Mouse (Mus musculus) cortical plate, adult 2 months (tissue): ENCODE measurements around the gene Slain2. TPM values are rescaled to one million over a fixed set of nuclear protein-coding genes. Genes with fewer than 3 reads are reported as not detected.
"Not testable (repeated sequence)": the region's sequence is repeated elsewhere in the genome, so short reads cannot be mapped to it uniquely, and the experiment has no call there.

Experiments
- H3K27ac ChIP-seq: fragments of 200-500 bp; 2 replicates; pipeline ENCODE4 v1.5.1; 2012; ENCODE audit warnings: low read length, control low read depth, inconsistent platforms; ENCODE audit not compliant: insufficient read depth
- H3K4me1 ChIP-seq: fragments of 200-500 bp; 2 replicates; pipeline ENCODE4 v1.6.1; 2011; ENCODE audit warnings: low read length; ENCODE audit not compliant: control insufficient read depth, insufficient read depth
- H3K4me3 ChIP-seq: fragments of 200-500 bp; 2 replicates; pipeline ENCODE4 v1.5.1; 2011; ENCODE audit warnings: mild to moderate bottlenecking, low read length, control low read depth; ENCODE audit not compliant: insufficient read depth
- CTCF ChIP-seq: fragments of 200-500 bp; IDR thresholded peaks from 2 replicates; pipeline ENCODE4 v1.5.1; 2011; ENCODE audit warnings: mild to moderate bottlenecking, control low read depth, low read length; ENCODE audit not compliant: insufficient read depth; ENCODE audit errors: extremely low read depth
- POLR2A ChIP-seq: fragments of 200-500 bp; IDR thresholded peaks from 2 replicates; pipeline ENCODE4 v1.6.1; 2011; ENCODE audit warnings: mild to moderate bottlenecking, low read length, control low read depth; ENCODE audit not compliant: insufficient read depth; ENCODE audit errors: extremely low read depth
- polyA plus RNA-seq: library from polyadenylated mRNA; depleted of rRNA; stranded (reverse); fragments of >200 nt; gene quantifications from 2 replicates; pipeline ENCODE4 v1.2.3, GENCODE M21; 2012; rRNA removed

Gene Slain2
- polyA plus RNA-seq, 1 experiment, result 14.7 TPM

DNA sequence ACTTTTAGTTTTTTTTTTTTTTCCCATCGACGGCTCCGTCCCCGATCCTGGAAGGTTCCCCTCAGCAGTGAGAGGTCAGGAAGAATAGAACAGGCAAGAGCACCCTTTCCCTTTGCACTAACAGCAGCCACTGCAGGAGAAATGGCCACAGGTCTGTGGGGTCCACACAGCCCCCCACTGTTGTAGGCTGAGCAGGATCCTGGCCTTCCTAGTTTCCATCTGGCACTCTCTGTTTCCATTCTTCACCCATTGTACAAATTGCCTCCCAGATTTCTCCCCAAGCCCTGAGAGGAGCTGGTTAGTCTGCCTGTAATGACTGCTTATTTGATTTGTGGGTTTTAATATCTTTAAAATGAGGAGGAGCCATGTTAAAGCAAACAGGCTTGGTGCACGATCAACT is 89.9 kb downstream of the Slain2 start:
- H3K27ac ChIP-seq, result no peak overlapping the region
- H3K4me1 ChIP-seq, result no peaks in the 10 kb centered on the region
- H3K4me3 ChIP-seq, result no peak overlapping the region
- TF ChIP-seq POLR2A (no peak), CTCF (no peak)

- no peak for TF ChIP-seq POLR2A
- no peak for TF ChIP-seq CTCF
- no peak within 1 kb of the TSS for H3K27ac ChIP-seq
- H3K4me1 ChIP-seq, result no peaks in the 10 kb centered on the region
- no peak within 1 kb of the TSS for H3K4me3 ChIP-seq
Measured at GRCm38 (mm10) chr5:73006784-73007581, 92.9 kb downstream of the Slain2 start, which contains the start of gene Slc10a4. Gene Slc10a4, plus strand, starts transcription at chr5:73006883.

DNA sequence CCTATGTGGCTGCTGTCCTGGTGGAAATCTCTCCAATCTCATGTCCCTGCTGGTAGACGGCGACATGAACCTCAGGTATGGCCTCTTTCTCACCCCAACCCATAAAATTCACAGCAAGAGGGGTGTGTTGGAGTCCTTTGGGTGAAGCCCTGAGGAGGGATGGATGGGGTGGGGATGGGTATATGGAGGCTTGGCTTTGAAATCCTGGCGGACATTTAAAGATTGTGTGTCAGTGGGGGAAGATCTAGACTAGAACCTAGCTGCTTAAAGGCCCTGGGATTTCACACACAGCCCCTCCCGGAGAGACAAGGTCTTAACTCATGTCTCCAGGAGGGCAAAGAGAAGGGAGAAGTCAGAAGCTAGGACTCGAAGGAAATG is 93.5 kb downstream of the Slain2 start:
- H3K27ac ChIP-seq, result no peak overlapping the region
- TF ChIP-seq CTCF, result no peak
- no peak for TF ChIP-seq POLR2A
- H3K4me3 ChIP-seq, result no peak overlapping the region
- no peaks in the 10 kb centered on the region for H3K4me1 ChIP-seq

DNA sequence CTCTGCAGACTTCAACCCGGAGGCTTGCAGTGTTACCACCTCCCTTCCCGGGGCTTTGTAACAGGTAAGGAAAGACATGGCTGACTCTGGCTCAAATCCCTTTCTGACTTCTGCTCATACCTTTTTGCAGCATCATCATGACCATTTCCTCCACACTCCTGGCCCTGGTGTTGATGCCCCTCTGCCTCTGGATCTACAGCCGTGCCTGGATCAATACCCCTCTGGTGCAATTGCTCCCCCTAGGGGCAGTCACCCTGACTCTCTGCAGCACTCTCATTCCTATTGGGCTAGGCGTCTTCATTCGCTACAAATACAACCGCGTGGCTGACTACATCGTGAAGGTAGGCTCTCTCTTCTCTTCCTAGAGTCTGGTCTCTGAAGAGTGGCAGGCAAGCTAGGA is 94.1 kb downstream of the Slain2 start:
- TF ChIP-seq CTCF, result 0 out of 2 replicates have a peak, but pooled peaks have one; percentile 6
- not testable (repeated sequence) for H3K4me1 ChIP-seq, H3K4me3 ChIP-seq, H3K27ac ChIP-seq

GRCm38 (mm10) chr5:73011806-73012205 is 97.7 kb downstream of the Slain2 start:
- H3K4me3 ChIP-seq, result not testable (repeated sequence)

GRCm38 (mm10) chr5:73012884-73013610 is 98.9 kb downstream of the Slain2 start:
- H3K27ac ChIP-seq, H3K4me3 ChIP-seq, H3K4me1 ChIP-seq: not testable (repeated sequence)

More at GRCm38 (mm10) chr5:73011806-73012205, 97.7 kb downstream of the Slain2 start:
- not testable (repeated sequence) for H3K27ac ChIP-seq, H3K4me1 ChIP-seq

DNA sequence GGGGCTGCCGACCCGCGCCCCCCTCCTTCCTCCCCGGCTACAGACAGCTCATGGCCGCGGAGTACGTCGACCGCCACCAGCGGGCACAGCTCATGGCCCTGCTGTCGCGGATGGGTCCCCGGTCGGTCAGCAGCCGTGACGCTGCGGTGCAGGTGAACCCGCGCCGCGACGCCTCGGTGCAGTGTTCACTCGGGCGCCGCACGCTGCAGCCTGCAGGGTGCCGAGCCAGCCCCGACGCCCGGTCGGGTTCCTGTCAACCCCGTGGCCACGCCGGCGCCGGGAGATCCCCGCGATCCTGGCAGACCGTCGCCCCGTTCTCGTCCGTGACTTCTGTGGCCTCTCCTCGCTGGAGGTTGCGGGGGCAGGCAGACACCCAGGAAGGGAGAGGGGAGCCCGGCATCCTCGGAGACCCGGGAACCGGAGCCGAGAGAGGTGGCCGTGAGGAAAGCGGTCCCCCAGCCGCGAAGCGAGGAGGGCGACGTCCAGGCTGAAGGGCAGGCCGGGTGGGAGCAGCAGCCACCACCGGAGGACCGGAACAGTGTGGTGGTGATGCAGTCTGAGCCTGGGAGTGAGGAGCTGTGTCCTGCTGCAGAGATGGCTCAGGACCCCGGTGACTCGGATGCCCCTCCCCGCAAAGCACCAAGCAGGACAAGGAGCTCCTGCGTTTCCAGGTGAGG is 99.6 kb downstream of the Slain2 start:
- not testable (repeated sequence) for H3K4me1 ChIP-seq, H3K27ac ChIP-seq, H3K4me3 ChIP-seq

DNA sequence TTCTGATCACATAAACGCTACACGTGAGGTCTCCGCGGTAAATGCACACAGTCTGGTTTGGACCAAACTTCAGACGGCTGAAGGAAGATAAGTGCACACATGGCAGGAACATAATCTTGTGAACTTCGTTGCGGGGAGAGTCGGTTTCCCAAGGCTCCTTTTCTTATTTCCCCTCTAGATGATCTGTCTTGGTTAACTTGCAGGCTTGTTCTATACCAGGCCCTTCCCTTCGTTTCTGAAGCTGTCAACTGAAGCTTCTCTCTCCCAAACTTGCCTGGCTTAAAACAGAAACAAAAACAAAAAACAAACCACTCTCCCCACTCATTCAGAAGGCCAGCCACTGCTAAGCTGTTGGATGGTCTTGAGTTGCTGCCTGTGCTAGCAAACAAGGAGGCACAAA is 100.6 kb downstream of the Slain2 start:
- TF ChIP-seq POLR2A, result no peak
- TF ChIP-seq CTCF, result no peak
- no peak overlapping the region for H3K4me3 ChIP-seq
- H3K27ac ChIP-seq, result no peak overlapping the region
- no peaks in the 10 kb centered on the region for H3K4me1 ChIP-seq

- TF ChIP-seq CTCF, result no peak
- no peak for TF ChIP-seq POLR2A
- Histone ChIP-seq H3K4me1 (no peaks in the 10 kb centered on the region), H3K27ac (no peak overlapping the region), H3K4me3 (no peak overlapping the region)
Measured at GRCm38 (mm10) chr5:73023801-73024200, 109.7 kb downstream of the Slain2 start.

Other genes starting within 250 kb of the Slain2 start
- 0.13 and 0.21 TPM in 2 replicates for gene Txk, start 161.5 kb upstream of the Slain2 start, polyA plus RNA-seq
- gene Tec, start 45.8 kb upstream of the Slain2 start, polyA plus RNA-seq, result 2.0 TPM in 2 replicates
- not detected in 2 replicates for gene Gm10135, start 60.4 kb downstream of the Slain2 start, polyA plus RNA-seq
- 0.25 and 1.3 TPM in 2 replicates for gene Slc10a4, start 92.6 kb downstream of the Slain2 start, polyA plus RNA-seq